Mouse (Mus musculus) skeletal muscle tissue, postnatal 0 days (tissue): ENCODE results near the gene Gpatch11. TPM values are rescaled to one million over a fixed set of nuclear protein-coding genes. Genes with fewer than 3 reads are reported as not detected.

Source experiments
- polyA plus RNA-seq: library from polyadenylated mRNA; unstranded; fragments of >200 nt; fragmentation: Nextera tagmentation; extraction: Ambion mirVana; gene quantifications from 2 replicates; pipeline ENCODE4 v1.2.1, GENCODE M21; 2015

Gene Gpatch11
- polyA plus RNA-seq: 32.7 and 39.3 TPM in 2 replicates

DNA sequence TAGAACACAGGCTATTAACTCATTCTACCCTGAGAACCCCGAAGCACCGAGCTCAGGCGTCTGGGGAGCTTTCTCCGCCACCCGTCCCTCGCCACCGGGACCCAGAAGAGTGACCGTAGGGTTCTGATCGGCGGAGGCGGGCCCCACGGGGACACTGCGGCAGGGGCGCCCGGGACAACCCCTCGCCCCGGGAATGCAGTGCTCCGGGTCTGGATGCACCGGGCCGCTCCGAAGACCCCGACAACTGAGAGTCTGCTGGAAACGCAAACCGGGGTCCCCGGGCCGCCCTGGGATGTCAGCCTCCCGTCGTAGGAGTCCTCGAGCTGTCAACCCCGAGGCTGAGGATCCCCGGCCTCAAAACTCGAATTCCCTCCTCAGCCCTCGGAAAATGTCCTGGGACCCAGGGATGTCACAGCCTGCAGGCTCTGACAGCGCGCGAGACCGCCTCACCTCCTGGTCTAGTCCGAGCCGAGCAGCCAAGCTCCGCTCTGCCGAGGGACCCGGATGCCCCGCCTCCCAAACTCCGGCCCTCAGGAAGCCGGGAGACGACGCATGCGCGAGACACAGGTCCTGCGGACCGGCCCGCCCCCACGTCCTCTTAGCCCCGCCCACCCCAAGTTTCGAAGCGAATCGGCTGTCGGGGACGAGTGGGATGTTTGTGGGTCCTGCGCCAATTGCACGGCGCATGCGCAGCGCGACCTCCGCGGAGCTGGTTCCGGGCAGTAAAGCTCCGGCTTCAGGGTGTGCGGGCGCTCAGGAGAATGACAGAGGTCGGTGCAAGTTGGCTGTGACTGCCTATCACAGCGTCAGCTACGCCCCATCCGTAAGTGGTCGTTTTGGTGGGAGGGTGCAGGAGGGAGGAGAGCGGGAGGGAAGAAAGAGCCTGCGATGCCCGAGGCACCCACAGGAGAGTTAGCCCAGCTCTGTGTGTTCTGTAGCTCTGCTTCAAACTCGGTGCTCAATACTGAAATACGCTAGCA, at the start of gene Gpatch11, which contains the start of gene Heatr5b:
Gpatch11 (plus strand) TSS at position 712 of the 980 bp plus-strand sequence.
Heatr5b (minus strand) TSS at position 509 of the 980 bp plus-strand sequence.

DNA sequence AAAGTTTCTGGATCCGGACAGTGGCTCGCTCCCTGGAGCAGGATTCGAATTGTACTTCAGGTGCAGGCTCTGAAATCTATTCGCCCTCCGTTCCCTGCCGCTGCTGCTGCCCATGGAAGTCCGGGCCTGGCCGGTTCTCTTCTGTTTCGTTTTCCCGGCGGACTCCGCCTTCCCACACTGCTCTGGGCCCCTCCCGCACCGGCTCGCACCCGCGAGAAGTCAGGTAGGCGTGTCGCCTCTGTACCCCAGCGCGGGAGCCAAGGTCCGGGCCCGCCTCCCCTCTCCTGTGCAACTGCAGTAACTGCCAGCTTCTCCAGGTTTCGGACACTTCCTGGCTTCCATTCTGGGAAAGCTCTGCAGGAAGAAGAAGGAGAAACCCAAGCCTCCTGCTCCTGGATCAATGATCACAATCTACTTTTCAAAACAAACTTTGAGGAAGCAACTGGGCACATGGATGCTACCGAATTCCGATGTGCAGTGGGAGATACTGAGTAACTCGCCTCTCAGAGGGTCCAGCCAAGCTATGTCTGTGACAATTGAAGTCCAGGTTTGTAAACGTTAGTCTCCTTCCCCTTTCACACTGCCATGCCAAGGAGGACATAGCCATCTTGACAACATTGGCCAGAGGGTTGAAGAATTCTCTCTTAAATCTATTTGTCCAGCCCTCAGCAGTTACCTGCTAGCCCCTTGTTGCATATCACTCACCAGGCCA, 47.2 kb downstream of the Gpatch11 start, which contains the start of gene Eif2ak2:
Eif2ak2 (minus strand) TSS at position 173 of the 712 bp plus-strand sequence.

Other genes starting within 250 kb of the Gpatch11 start
- gene Strn, start 98.4 kb upstream of the Gpatch11 start, polyA plus RNA-seq: 2.2 and 2.3 TPM in 2 replicates
- gene Heatr5b, start 203 bp upstream of the Gpatch11 start, polyA plus RNA-seq: 4.8 and 5.5 TPM in 2 replicates
- 5.0 and 6.9 TPM in 2 replicates for gene Eif2ak2, start 47.0 kb downstream of the Gpatch11 start, polyA plus RNA-seq
- 0.06 TPM in 1 of 2 replicates, not detected in the other for gene Sult6b1, start 71.4 kb downstream of the Gpatch11 start, polyA plus RNA-seq
- 126 and 131 TPM in 2 replicates for gene Cebpzos, start 80.9 kb downstream of the Gpatch11 start, polyA plus RNA-seq
- 28.6 and 29.4 TPM in 2 replicates for gene Cebpz, start 101.5 kb downstream of the Gpatch11 start, polyA plus RNA-seq
- 31.1 and 32.9 TPM in 2 replicates for gene Ndufaf7, start 101.6 kb downstream of the Gpatch11 start, polyA plus RNA-seq
- gene Prkd3, start 185.2 kb downstream of the Gpatch11 start, polyA plus RNA-seq: 14.2 and 15.4 TPM in 2 replicates
- gene Qpct, start 216.3 kb downstream of the Gpatch11 start, polyA plus RNA-seq: 42.9 and 50.4 TPM in 2 replicates